ENCODE assay signal across 18 mouse cellular contexts in genomic region chr5:24291954-24292353, GRCm38 (mm10). TPM values are rescaled to one million over a fixed set of nuclear protein-coding genes. Genes with fewer than 3 reads are reported as not detected.
A peak's percentile ranks its signal among the peaks of the same experiment; 100 is the strongest.
DNase-seq lines count a peak whose midpoint lies in the region; ATAC-seq lines count a peak whose summit lies in the region.
"Had no signal": no experiment of that assay in that cellular context is flagged by ENCODE, and none has a peak within 500 bp of the region (broad histone marks: within the 10 kb centered on the region; RNA-seq: fewer than 3 reads in every experiment).

No protein-coding gene starts in this region.

- H3K4me1 ChIP-seq in kidney, embryonic 16.5 days (ENCODE audit: insufficient read depth, low read length) = no peaks in the 10 kb centered on the region
- H3K4me1 ChIP-seq in heart, embryonic 13.5 days = peaks cover 21% of the 10 kb centered on the region
- H3K4me1 ChIP-seq: forebrain, embryonic 15.5 days; hindbrain, embryonic 12.5 days; intestine, embryonic 15.5 days; liver, embryonic 13.5 days had no signal

- H3K36me3 ChIP-seq in kidney, embryonic 16.5 days (ENCODE audit: insufficient read depth, low read length) = no peaks in the 10 kb centered on the region
- no peaks in the 10 kb centered on the region for H3K36me3 ChIP-seq in heart, embryonic 13.5 days
- H3K36me3 ChIP-seq: forebrain, embryonic 15.5 days; hindbrain, embryonic 12.5 days; intestine, embryonic 15.5 days; liver, embryonic 13.5 days had no signal

- WGBS in kidney, embryonic 16.5 days = 65% methylated on average over 3 of the region's 3 CpGs
- WGBS in heart, embryonic 13.5 days = 22% methylated on average over 3 of the region's 3 CpGs

- ATAC-seq in kidney, embryonic 16.5 days (ENCODE audit: low FRiP score, low TSS enrichment) = no peak
- ATAC-seq in heart, embryonic 13.5 days (ENCODE audit: extremely low read depth, insufficient number of reproducible peaks, low FRiP score, low TSS enrichment) = no peak
- no peak for ATAC-seq in monocyte, adult 5-6 weeks (replicated peaks; ENCODE audit: insufficient number of reproducible peaks, low FRiP score, low TSS enrichment, poor library complexity, severe bottlenecking)
- ATAC-seq: forebrain, embryonic 15.5 days; intestine, embryonic 15.5 days had no signal

- H3K4me3 ChIP-seq in kidney, embryonic 16.5 days (ENCODE audit: low read length) = no peak overlapping the region
- H3K4me3 ChIP-seq in heart, embryonic 13.5 days = no peak overlapping the region
- H3K4me3 ChIP-seq: forebrain, embryonic 15.5 days; hindbrain, embryonic 12.5 days; intestine, embryonic 15.5 days; liver, embryonic 13.5 days; megakaryocyte, embryonic 14.5 days had no signal

- no peak overlapping the region for H3K4me2 ChIP-seq in kidney, embryonic 16.5 days (replicated peaks; ENCODE audit: low read depth, low read length)
- H3K4me2 ChIP-seq in heart, embryonic 13.5 days = no peak overlapping the region
- H3K4me2 ChIP-seq: forebrain, embryonic 15.5 days; hindbrain, embryonic 12.5 days; intestine, embryonic 15.5 days; liver, embryonic 13.5 days had no signal

- H3K9me3 ChIP-seq in kidney, embryonic 16.5 days (ENCODE audit: low read length) = peaks cover 8% of the 10 kb centered on the region
- H3K9me3 ChIP-seq in heart, embryonic 13.5 days = peaks cover 11% of the 10 kb centered on the region; the same call in 1 of the 2 replicates
- H3K9me3 ChIP-seq: forebrain, embryonic 15.5 days; intestine, embryonic 15.5 days; liver, embryonic 13.5 days had no signal

- no peak overlapping the region for H3K9ac ChIP-seq in kidney, embryonic 16.5 days (replicated peaks; ENCODE audit: low read length)
- no peak overlapping the region for H3K9ac ChIP-seq in heart, embryonic 13.5 days
- H3K9ac ChIP-seq: forebrain, embryonic 15.5 days; hindbrain, embryonic 12.5 days; intestine, embryonic 15.5 days; liver, embryonic 13.5 days had no signal

- no peak overlapping the region for H3K27ac ChIP-seq in kidney, embryonic 16.5 days (ENCODE audit: low read length)
- peak overlapping the region; percentile 53; the same call in 1 of the 2 replicates for H3K27ac ChIP-seq in heart, embryonic 13.5 days (replicated peaks)
- H3K27ac ChIP-seq: forebrain, embryonic 15.5 days; hindbrain, embryonic 12.5 days; intestine, embryonic 15.5 days; liver, embryonic 13.5 days had no signal

- no peaks in the 10 kb centered on the region for H3K27me3 ChIP-seq in kidney, embryonic 16.5 days (ENCODE audit: insufficient read depth, low read length)
- H3K27me3 ChIP-seq in heart, embryonic 13.5 days (replicated peaks) = no peaks in the 10 kb centered on the region
- H3K27me3 ChIP-seq: forebrain, embryonic 15.5 days; hindbrain, embryonic 12.5 days; intestine, embryonic 15.5 days; liver, embryonic 13.5 days had no signal

- peak; percentile 47 to 84 for DNase-seq in adrenal gland, adult (ENCODE audit: inconsistent age in 2 of 2, low spot score in 1 of 2)
- DNase-seq in adrenal gland, adult 18-20 months (ENCODE audit: low spot score in 2 of 2) = no peak
- DNase-seq in kidney, postnatal 10 days = peak; percentile 37
- peak; percentile 8 for DNase-seq in skeletal muscle tissue, adult 2 months (ENCODE audit: low read depth, low spot score)
- DNase-seq in spleen, adult 18-20 months = no peak
- DNase-seq: cerebellum, adult 9-11 months; embryo, embryonic 11 days; liver, embryonic 13.5 days; lung, postnatal 10 days; right cerebral cortex, postnatal 4 days; thymus, adult 2 months had no signal

RNA-seq across cellular contexts. Expression of gene Kcnh2, which starts 59.5 kb away (rescaled TPM):
- 10 to 100 TPM; 13.1 to 15.5 TPM for total RNA-seq in adrenal gland, adult 18-20 months (2021)
- 5.9 and 6.5 TPM in 2 replicates for polyA plus RNA-seq in kidney, embryonic 16.5 days (2015; fragmentation: Nextera tagmentation; extraction: Ambion mirVana)
- polyA plus RNA-seq in heart, embryonic 13.5 days (2015; fragmentation: Nextera tagmentation; extraction: Ambion mirVana) = 24.4 and 26.2 TPM in 2 replicates
- total RNA-seq in monocyte, adult 5-6 weeks (2017) = 0.53 TPM in 1 of 3 replicates, not detected in the others

Comparison
In these comparisons a context has a peak if more than half of its experiments do, and no peak if none do; other contexts are left out.
1. DNase-seq: peak in adrenal gland, adult (2 of 2), kidney, postnatal 10 days (single experiment) and skeletal muscle tissue, adult 2 months (single experiment); none in adrenal gland, adult 18-20 months (0 of 2) and spleen, adult 18-20 months (0 of 2).